Mouse (Mus musculus) thymus, postnatal 4 days (tissue): ENCODE data around the gene Dbx2.

Experiments
- DNase-seq: peaks from one replicate; pipeline ENCODE4 v3.0.0; 2021

Dbx2 gene

GRCm38 (mm10) chr15:95655860-95656259 is at the start of gene Dbx2:
TSS of gene Dbx2 (minus strand) at chr15:95655960.
- DNase-seq, result no peak

- no peak for DNase-seq
These were observed 46.4 kb upstream of the Dbx2 start for GRCm38 (mm10) chr15:95702206-95702605.

- no peak for DNase-seq
These were observed 45.8 kb upstream of the Dbx2 start for GRCm38 (mm10) chr15:95701573-95701972.

- no peak for DNase-seq
These were observed 43.6 kb upstream of the Dbx2 start for GRCm38 (mm10) chr15:95699371-95699770.

- no peak for DNase-seq
These were observed 38.0 kb upstream of the Dbx2 start for GRCm38 (mm10) chr15:95693759-95694158.

GRCm38 (mm10) chr15:95691594-95691993 is 35.8 kb upstream of the Dbx2 start:
- no peak for DNase-seq

GRCm38 (mm10) chr15:95691129-95691528 is 35.4 kb upstream of the Dbx2 start:
- DNase-seq, result no peak

- DNase-seq, result no peak
These were observed 26.9 kb upstream of the Dbx2 start for GRCm38 (mm10) chr15:95682620-95683019.

- DNase-seq, result no peak
These were observed 19.9 kb upstream of the Dbx2 start for GRCm38 (mm10) chr15:95675645-95676044.

- no peak for DNase-seq
These were observed 19.4 kb upstream of the Dbx2 start for GRCm38 (mm10) chr15:95675176-95675575.

- DNase-seq, result no peak
These were observed 11.4 kb upstream of the Dbx2 start for GRCm38 (mm10) chr15:95667209-95667608.

- no peak for DNase-seq
These were observed 9.2 kb upstream of the Dbx2 start for GRCm38 (mm10) chr15:95665002-95665401.

GRCm38 (mm10) chr15:95661718-95662117 is 6.0 kb upstream of the Dbx2 start:
- no peak for DNase-seq

GRCm38 (mm10) chr15:95660368-95660767 is 4.6 kb upstream of the Dbx2 start:
- DNase-seq, result no peak

- DNase-seq, result peak; percentile 9
These were observed 1.4 kb downstream of the Dbx2 start for GRCm38 (mm10) chr15:95654211-95654897.

- DNase-seq, result no peak
These were observed 1.9 kb downstream of the Dbx2 start for GRCm38 (mm10) chr15:95653812-95654210.

- no peak for DNase-seq
These were observed 2.7 kb downstream of the Dbx2 start for GRCm38 (mm10) chr15:95652898-95653707.

- no peak for DNase-seq
These were observed 3.9 kb downstream of the Dbx2 start for GRCm38 (mm10) chr15:95651824-95652223.

- no peak for DNase-seq
These were observed 12.2 kb downstream of the Dbx2 start for GRCm38 (mm10) chr15:95643505-95644029.

GRCm38 (mm10) chr15:95640347-95640746 is 15.4 kb downstream of the Dbx2 start:
- DNase-seq, result no peak

- no peak for DNase-seq
These were observed 16.0 kb downstream of the Dbx2 start for GRCm38 (mm10) chr15:95639829-95640134.

GRCm38 (mm10) chr15:95639115-95639828 is 16.5 kb downstream of the Dbx2 start:
- no peak for DNase-seq

- no peak for DNase-seq
These were observed 31.4 kb downstream of the Dbx2 start for GRCm38 (mm10) chr15:95624396-95624795.

- DNase-seq, result no peak
These were observed 33.0 kb downstream of the Dbx2 start for GRCm38 (mm10) chr15:95622797-95623196.
